ENCODE assay signal across 8 mouse cellular contexts in the genomic region with DNA sequence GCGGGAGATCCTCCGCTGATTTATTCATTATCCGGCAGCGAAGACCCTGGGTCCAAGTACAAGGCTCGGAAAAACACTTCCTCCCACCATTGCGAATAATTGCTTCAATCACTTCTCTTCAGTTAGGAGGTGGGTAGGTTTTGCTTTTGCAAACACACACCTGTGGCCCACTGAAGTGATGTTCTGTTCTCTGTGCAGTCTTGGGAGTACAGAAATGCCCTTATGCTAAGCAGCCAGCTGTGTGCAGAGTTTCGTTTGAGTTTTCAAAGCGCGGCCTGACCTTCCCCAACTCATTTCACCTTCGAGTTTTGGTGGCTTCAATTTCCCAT. TPM values are rescaled to one million over a fixed set of nuclear protein-coding genes. Genes with fewer than 3 reads are reported as not detected.
DNase-seq lines count a peak whose midpoint lies in the region; ATAC-seq and TF ChIP-seq lines count a peak whose summit lies in the region.

No protein-coding gene starts in this region.

- H3K27me3 ChIP-seq in erythroblast, embryonic 14.5 days (ENCODE audit: control insufficient read depth) = peaks cover 50% of the 10 kb centered on the region
- H3K27me3 ChIP-seq in CH12.LX (replicated peaks) = no peaks in the 10 kb centered on the region
- H3K27me3 ChIP-seq in forebrain, embryonic 13.5 days = peaks cover 20% of the 10 kb centered on the region
- H3K27me3 ChIP-seq in limb, embryonic 14.5 days (ENCODE audit: control insufficient read depth, insufficient read depth, low read length) = 0 out of 2 replicates have a peak, but pooled peaks cover 5% of the 10 kb centered on the region
- H3K27me3 ChIP-seq in small intestine, adult 2 months (ENCODE audit: control insufficient read depth, insufficient read depth, low read length) = no peaks in the 10 kb centered on the region

- TF ChIP-seq POLR2A in CH12.LX (IDR thresholded peaks at IDR 0.05; ENCODE audit: low read depth, low read length) = peak; percentile 43; the same call in 1 of the 2 replicates
- TF ChIP-seq POLR2A in limb, embryonic 14.5 days (IDR thresholded peaks at IDR 0.05; ENCODE audit: borderline replicate concordance, extremely low read depth, insufficient read depth, insufficient read length) = no peak
- TF ChIP-seq POLR2A in small intestine, adult 2 months (IDR thresholded peaks at IDR 0.05; ENCODE audit: low read depth, low read length) = no peak

- peak overlapping the region; percentile 47 for H3K4me2 ChIP-seq in CH12.LX (ENCODE audit: insufficient read depth, low read depth, poor library complexity, severe bottlenecking)
- H3K4me2 ChIP-seq in forebrain, embryonic 13.5 days = peak overlapping the region; percentile 97
- peak overlapping the region; percentile 85 for H3K4me2 ChIP-seq in limb, embryonic 14.5 days (replicated peaks; ENCODE audit: low read depth, low read length, severe bottlenecking)

- TF ChIP-seq RAD21 in CH12.LX (IDR thresholded peaks at IDR 0.05; ENCODE audit: low read depth, low read length) = no peak; the same call in 1 of the 2 replicates

- DNase-seq in CH12.LX (ENCODE audit: extremely low read depth) = no peak
- no peak for DNase-seq in limb, embryonic 14.5 days (ENCODE audit: low spot score)
- DNase-seq in frontal cortex, postnatal 10 days (ENCODE audit: low spot score in 2 of 2) = no peak
- no peak for DNase-seq in gastrocnemius, adult 18-20 months (ENCODE audit: low spot score)

- no peak for TF ChIP-seq CTCF in CH12.LX (conservative IDR thresholded peaks at IDR 0.05 in 1 of 2, IDR thresholded peaks at IDR 0.05 in 1 of 2; ENCODE audit: low read depth in 2 of 2, low read length in 2 of 2)
- TF ChIP-seq CTCF in small intestine, adult 2 months (IDR thresholded peaks at IDR 0.05; ENCODE audit: extremely low read depth, insufficient read length, insufficient replicate concordance, low read depth, low read length) = no peak

- H3K36me3 ChIP-seq in erythroblast, embryonic 14.5 days (ENCODE audit: control insufficient read depth) = no peaks in the 10 kb centered on the region
- H3K36me3 ChIP-seq in CH12.LX (replicated peaks in 1 of 2; ENCODE audit: control insufficient read depth in 1 of 2, insufficient read depth in 1 of 2, low read length in 1 of 2) = peaks cover 0 to 4% of the 10 kb centered on the region in 2 experiments
- no peaks in the 10 kb centered on the region for H3K36me3 ChIP-seq in forebrain, embryonic 13.5 days (ENCODE audit: poor library complexity, severe bottlenecking)
- H3K36me3 ChIP-seq in limb, embryonic 14.5 days (ENCODE audit: control insufficient read depth, insufficient read depth, low read length) = no peaks in the 10 kb centered on the region
- no peaks in the 10 kb centered on the region for H3K36me3 ChIP-seq in small intestine, adult 2 months (ENCODE audit: control insufficient read depth, insufficient read depth, low read length)

- peak; percentile 64 for TF ChIP-seq EP300 in CH12.LX (IDR thresholded peaks at IDR 0.05; ENCODE audit: low read length)

- 2% methylated on average over 10 of the region's 10 CpGs for WGBS in forebrain, embryonic 13.5 days
- 7% methylated on average over 10 of the region's 10 CpGs for WGBS in limb, embryonic 14.5 days
- WGBS in small intestine, adult 2 months = 2% methylated on average over 10 of the region's 10 CpGs

- ATAC-seq in erythroblast, adult 5-6 weeks (replicated peaks; ENCODE audit: low FRiP score, poor library complexity, severe bottlenecking) = no peak
- ATAC-seq in forebrain, embryonic 13.5 days = no peak
- no peak for ATAC-seq in limb, embryonic 14.5 days (ENCODE audit: low FRiP score, low read depth)

- H3K4me1 ChIP-seq in erythroblast, embryonic 14.5 days (ENCODE audit: control insufficient read depth) = peaks cover 14% of the 10 kb centered on the region
- H3K4me1 ChIP-seq in CH12.LX (ENCODE audit: control insufficient read depth in 1 of 2, insufficient read depth in 2 of 2) = peaks cover 4 to 34% of the 10 kb centered on the region in 2 experiments; a peak in 3 of 4 replicates
- peaks cover 14% of the 10 kb centered on the region for H3K4me1 ChIP-seq in forebrain, embryonic 13.5 days
- H3K4me1 ChIP-seq in limb, embryonic 14.5 days (ENCODE audit: control insufficient read depth, insufficient read depth, low read length) = peaks cover 21% of the 10 kb centered on the region
- H3K4me1 ChIP-seq in small intestine, adult 2 months (ENCODE audit: control insufficient read depth, insufficient read depth, insufficient read length, low read length) = peaks cover 18% of the 10 kb centered on the region; the same call in 1 of the 2 replicates

- peaks cover 46% of the 10 kb centered on the region for H3K79me2 ChIP-seq in CH12.LX (replicated peaks; ENCODE audit: control insufficient read depth, extremely low read depth, insufficient read depth, poor library complexity, severe bottlenecking)

- H3K9me3 ChIP-seq in erythroblast, embryonic 14.5 days (ENCODE audit: control insufficient read depth, low read length) = no peaks in the 10 kb centered on the region; the same call in 1 of the 2 replicates
- no peaks in the 10 kb centered on the region for H3K9me3 ChIP-seq in CH12.LX (replicated peaks; ENCODE audit: low read length)
- no peaks in the 10 kb centered on the region for H3K9me3 ChIP-seq in forebrain, embryonic 13.5 days (replicated peaks)
- no peaks in the 10 kb centered on the region for H3K9me3 ChIP-seq in limb, embryonic 14.5 days (ENCODE audit: control insufficient read depth, low read length)

- dilution Hi-C loops in CH12.LX (cut with MboI; ENCODE audit: extremely low pct_ligation_motif_present, extremely low pct_unique_long_range_greater_than_20kb, low sequenced_read_pairs) = no loop called here

- peak overlapping the region; percentile 60 for H3K4me3 ChIP-seq in erythroblast, embryonic 14.5 days (replicated peaks)
- peak overlapping the region; percentile 81 to 88 (median 85) for H3K4me3 ChIP-seq in CH12.LX (replicated peaks in 1 of 3; ENCODE audit: low read depth in 2 of 3, low read length in 2 of 3, poor library complexity in 1 of 3)
- peak overlapping the region; percentile 72 for H3K4me3 ChIP-seq in forebrain, embryonic 13.5 days
- peak overlapping the region; percentile 73 for H3K4me3 ChIP-seq in limb, embryonic 14.5 days (replicated peaks; ENCODE audit: low read length)
- H3K4me3 ChIP-seq in small intestine, adult 2 months (ENCODE audit: low read depth, low read length) = peak overlapping the region; percentile 98

- peak overlapping the region; percentile 82 for H3K27ac ChIP-seq in CH12.LX (ENCODE audit: insufficient read depth, low read depth)
- H3K27ac ChIP-seq in forebrain, embryonic 13.5 days = no peak overlapping the region
- H3K27ac ChIP-seq in limb, embryonic 14.5 days (replicated peaks; ENCODE audit: low read depth, low read length) = no peak overlapping the region
- H3K27ac ChIP-seq in small intestine, adult 2 months (ENCODE audit: insufficient read depth, low read depth, low read length) = no peak overlapping the region

- H3K9ac ChIP-seq in CH12.LX (ENCODE audit: insufficient read depth, low read depth) = peak overlapping the region; percentile 90
- H3K9ac ChIP-seq in forebrain, embryonic 13.5 days = peak overlapping the region; percentile 70
- H3K9ac ChIP-seq in limb, embryonic 14.5 days (ENCODE audit: low read depth, low read length, severe bottlenecking) = peak overlapping the region; percentile 66

- in situ Hi-C loops in CH12.LX (cut with MboI; ENCODE audit: low pct_ligation_motif_present, low pct_unique_long_range_greater_than_20kb, low sequenced_read_pairs) = loop anchor here (10.0 kb wide), 1 partner anchor 60 kb away; no protein-coding TSS in a partner anchor

TF ChIP-seq in CH12.LX, 34 proteins besides CTCF, POLR2A, EP300 and RAD21 (continues in another document):
- TF ChIP-seq ZMIZ1 (IDR thresholded peaks at IDR 0.05; ENCODE audit: low read depth, low read length) (peak; percentile 73), USF1 (IDR thresholded peaks at IDR 0.05; ENCODE audit: low read depth, low read length) (no peak), USF2 (conservative IDR thresholded peaks at IDR 0.05; ENCODE audit: low read depth, low read length) (no peak), CHD2 (IDR thresholded peaks at IDR 0.05; ENCODE audit: low read length) (no peak; the same call in 1 of the 2 replicates), PAX5 (IDR thresholded peaks at IDR 0.05; ENCODE audit: low read length) (no peak), ZKSCAN1 (IDR thresholded peaks at IDR 0.05; ENCODE audit: borderline replicate concordance, low read depth, low read length) (no peak), E2F4 (IDR thresholded peaks at IDR 0.05; ENCODE audit: insufficient replicate concordance, low read depth, low read length) (0 out of 2 replicates have a peak, but pooled peaks have one; percentile 52), ZNF384 (IDR thresholded peaks at IDR 0.05; ENCODE audit: low read depth, low read length) (no peak), JUN (IDR thresholded peaks at IDR 0.05; ENCODE audit: insufficient read depth, low read depth, low read length) (no peak), MAZ (IDR thresholded peaks at IDR 0.05; ENCODE audit: low read depth, low read length) (peak; percentile 75; the same call in 1 of the 2 replicates)

RNA-seq across cellular contexts. Expression of gene Map3k5, which starts 1.0 kb away (rescaled TPM):
- polyA plus RNA-seq in erythroblast, embryonic 14.5 days (2012) = not detected in 2 replicates
- 3.1 and 4.2 TPM in 2 replicates for total RNA-seq in erythroblast, adult 5-6 weeks (2015; ENCODE audit: low replicate concordance)
- 4.6 and 8.8 TPM in 2 replicates for total RNA-seq in erythroblast, adult 5-6 weeks (2017; ENCODE audit: low replicate concordance)
- total RNA-seq in CH12.LX (2012; rRNA removed) = 27.6 and 28.8 TPM in 2 replicates
- total RNA-seq in CH12.LX (2014; rRNA removed) = 15.8 and 16.3 TPM in 2 replicates
- 27.3 and 31.0 TPM in 2 replicates for polyA plus RNA-seq in CH12.LX (2012; ENCODE audit: insufficient read length, low read depth)
- polyA plus RNA-seq in forebrain, embryonic 13.5 days (2015; fragmentation: Nextera tagmentation; extraction: Ambion mirVana) = 0.36 and 0.64 TPM in 2 replicates
- polyA plus RNA-seq in limb, embryonic 14.5 days (2012; rRNA removed) = 3.0 and 3.5 TPM in 2 replicates
- polyA plus RNA-seq in limb, embryonic 14.5 days (2014; fragmentation: Nextera tagmentation; extraction: Ambion mirVana) = 2.0 and 2.4 TPM in 2 replicates
- polyA plus RNA-seq in small intestine, adult 2 months (2012; rRNA removed) = 1.6 and 2.2 TPM in 2 replicates
- 1 to 10 TPM; 7.3 to 8.4 TPM for total RNA-seq in gastrocnemius, adult 18-20 months (2021)

RNA-seq across cellular contexts. Expression of gene Pex7, which starts 27.8 kb away (rescaled TPM):
- polyA plus RNA-seq in erythroblast, embryonic 14.5 days (2012) = 0.17 and 0.18 TPM in 2 replicates
- total RNA-seq in erythroblast, adult 5-6 weeks (2015; ENCODE audit: low replicate concordance) = 4.2 and 6.5 TPM in 2 replicates
- total RNA-seq in erythroblast, adult 5-6 weeks (2017; ENCODE audit: low replicate concordance) = 3.3 and 4.2 TPM in 2 replicates
- 26.5 and 28.0 TPM in 2 replicates for total RNA-seq in CH12.LX (2012; rRNA removed)
- total RNA-seq in CH12.LX (2014; rRNA removed) = 53.1 and 53.6 TPM in 2 replicates
- 30.2 and 32.4 TPM in 2 replicates for polyA plus RNA-seq in CH12.LX (2012; ENCODE audit: insufficient read length, low read depth)
- 26.5 and 31.1 TPM in 2 replicates for polyA plus RNA-seq in forebrain, embryonic 13.5 days (2015; fragmentation: Nextera tagmentation; extraction: Ambion mirVana)
- 19.2 and 19.7 TPM in 2 replicates for polyA plus RNA-seq in limb, embryonic 14.5 days (2012; rRNA removed)
- polyA plus RNA-seq in limb, embryonic 14.5 days (2014; fragmentation: Nextera tagmentation; extraction: Ambion mirVana) = 26.4 and 31.5 TPM in 2 replicates
- 10.3 and 26.1 TPM in 2 replicates for polyA plus RNA-seq in small intestine, adult 2 months (2012; rRNA removed)
- total RNA-seq in gastrocnemius, adult 18-20 months (2021) = 10 to 100 TPM; 20.6 to 21.7 TPM

Comparison
In these comparisons a context has a peak if more than half of its experiments do, and no peak if none do; other contexts are left out.
1. H3K4me2 ChIP-seq: peak in every context shown above with its lines; median percentile 97 in forebrain, embryonic 13.5 days; 85 in limb, embryonic 14.5 days; 47 in CH12.LX.